Mouse (Mus musculus) midbrain, embryonic 14.5 days (tissue): ENCODE results near the gene Sptbn2. TPM values are rescaled to one million over a fixed set of nuclear protein-coding genes. Genes with fewer than 3 reads are reported as not detected.

Experiments used
- ATAC-seq: fragments of 200-750 bp; cut with Nextera tagmentation; 2 replicates; pipeline ENCODE4 v1.8.0; 2017; ENCODE audit warnings: moderate number of reproducible peaks, moderate library complexity; ENCODE audit not compliant: low FRiP score, low TSS enrichment
- DNase-seq: peaks from one replicate; pipeline ENCODE4 v3.0.0-alpha.2; 2015
- H3K27ac ChIP-seq: fragments of 300-500 bp; sonication (generic); replicated peaks from 2 replicates; pipeline ENCODE4 v1.5.1; 2014; ENCODE audit warnings: mild to moderate bottlenecking, low read depth, low read length, moderate library complexity
- H3K27me3 ChIP-seq: fragments of 300-500 bp; sonication (generic); 2 replicates; pipeline ENCODE4 v1.6.1; 2014; ENCODE audit warnings: low read length, control low read depth, mixed read lengths; ENCODE audit not compliant: control insufficient read depth, insufficient read depth
- H3K36me3 ChIP-seq: fragments of 300-500 bp; sonication (generic); 2 replicates; pipeline ENCODE4 v1.6.1; 2014; ENCODE audit warnings: low read length, control low read depth; ENCODE audit not compliant: control insufficient read depth, insufficient read depth
- H3K4me1 ChIP-seq: fragments of 300-500 bp; sonication (generic); 2 replicates; pipeline ENCODE4 v1.6.1; 2014; ENCODE audit warnings: mild to moderate bottlenecking, antibody characterized with exemption, low read length, control low read depth; ENCODE audit not compliant: control insufficient read depth, insufficient read depth
- H3K4me2 ChIP-seq: fragments of 300-500 bp; sonication (generic); 2 replicates; pipeline ENCODE4 v1.6.1; 2014; ENCODE audit warnings: mild to moderate bottlenecking, low read length, moderate library complexity
- H3K4me3 ChIP-seq: fragments of 300-500 bp; sonication (generic); replicated peaks from 2 replicates; pipeline ENCODE4 v1.5.1; 2014; ENCODE audit warnings: low read depth, low read length
- H3K9ac ChIP-seq: fragments of 300-500 bp; sonication (generic); replicated peaks from 2 replicates; pipeline ENCODE4 v1.6.1; 2014; ENCODE audit warnings: mild to moderate bottlenecking, low read length, moderate library complexity
- H3K9me3 ChIP-seq: fragments of 300-500 bp; sonication (generic); 2 replicates; pipeline ENCODE4 v1.6.1; 2016; ENCODE audit warnings: low read length, control low read depth, mixed read lengths; ENCODE audit not compliant: control insufficient read depth
- WGBS: fragments of 180-500 bp; shearing (Covaris S2); extraction: QIAGEN DNeasy Blood & Tissue Kit; methylation state at CpG from one replicate; pipeline ENCODE4 v1.1.7; 2014; 5-methylcytosine and 5-hydroxymethylcytosine counted together
- polyA plus RNA-seq: library from polyadenylated mRNA; unstranded; fragments of >200 nt; fragmentation: Nextera tagmentation; extraction: Ambion mirVana; gene quantifications from 2 replicates; pipeline ENCODE4 v1.2.1, GENCODE M21; 2014

Gene Sptbn2
- polyA plus RNA-seq, 1 experiment from 2014 or later: 43.0 TPM

DNA sequence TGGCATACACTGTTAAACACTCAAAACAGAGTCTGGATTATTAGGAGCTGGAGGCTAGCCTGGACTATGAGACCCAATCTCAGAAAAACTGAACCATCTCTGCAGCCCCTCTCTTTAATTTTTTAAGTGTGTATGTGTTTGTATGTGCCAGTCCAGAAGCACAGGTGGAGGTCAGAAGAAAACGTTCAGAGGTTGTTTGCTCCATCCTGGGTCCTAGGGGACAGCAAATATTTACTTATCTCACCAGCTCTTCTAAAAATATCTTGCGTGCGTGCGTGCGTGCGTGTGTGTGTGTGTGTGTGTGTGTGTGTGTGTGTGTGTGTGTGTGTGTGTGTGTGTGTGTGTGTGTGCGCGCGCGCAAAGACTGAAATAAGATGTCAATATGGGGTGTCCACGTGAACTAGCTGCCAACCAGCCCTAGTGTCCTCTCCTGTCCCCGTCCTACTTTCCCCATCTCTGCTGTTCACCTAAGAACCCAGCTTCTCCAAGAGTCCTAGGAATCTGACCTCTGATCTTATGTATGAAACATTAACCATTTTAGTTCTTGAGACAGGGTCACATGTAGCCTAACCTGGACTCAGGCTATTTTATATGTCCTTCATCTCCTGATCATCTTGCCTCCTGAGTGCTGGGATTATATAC lies 56.7 kb downstream of the Sptbn2 start:
- WGBS: 93% methylated on average over 11 of the region's 12 CpGs
- Histone ChIP-seq H3K4me1 (peaks cover 14% of the 10 kb centered on the region), H3K9ac (no peak overlapping the region), H3K9me3 (no peaks in the 10 kb centered on the region), H3K36me3 (peaks cover 95% of the 10 kb centered on the region), H3K27me3 (no peaks in the 10 kb centered on the region), H3K4me3 (no peak overlapping the region), H3K4me2 (no peak overlapping the region), H3K27ac (no peak overlapping the region)
- DNase-seq: no peak
- ATAC-seq: no peak

DNA sequence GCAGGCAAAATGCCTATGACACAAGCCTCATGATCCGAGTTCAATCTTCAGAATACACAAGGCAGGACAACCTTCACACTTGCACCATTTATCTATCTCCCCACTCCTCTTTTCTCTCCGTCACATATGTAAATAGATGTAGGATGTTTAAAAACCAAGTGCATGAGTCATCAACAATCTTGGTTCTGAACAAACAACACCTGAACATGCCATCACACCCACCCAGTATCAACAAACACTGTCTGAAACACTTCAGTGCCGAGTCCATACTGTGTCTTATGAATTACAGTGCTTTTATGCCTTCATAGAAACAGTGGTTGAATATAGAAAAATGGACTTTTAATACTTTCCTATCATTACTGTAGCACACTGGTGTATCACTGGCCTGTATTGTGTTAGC lies 61.8 kb downstream of the Sptbn2 start:
- H3K4me1 ChIP-seq: no peaks in the 10 kb centered on the region
- 87% methylated on average over 3 of the region's 3 CpGs for WGBS
- no peak for ATAC-seq

DNA sequence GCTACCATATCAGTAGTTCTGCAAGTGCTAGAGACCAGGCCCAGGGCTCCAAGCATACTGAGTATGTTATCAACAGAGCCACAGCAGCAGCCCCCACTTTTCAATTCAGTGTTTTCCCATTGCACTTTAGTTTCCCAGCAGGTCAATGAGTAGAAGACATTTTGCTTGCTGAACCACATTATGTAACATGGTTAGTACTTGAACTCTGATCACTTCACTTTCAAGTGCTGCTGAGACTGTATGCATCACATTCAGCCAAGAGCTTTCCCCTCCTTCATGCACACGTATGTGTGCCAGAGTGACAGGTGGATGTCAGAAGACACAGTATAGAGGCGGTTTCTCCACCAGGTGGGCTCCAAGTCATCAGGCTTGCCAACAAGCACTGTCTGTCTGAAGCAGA lies 71.9 kb downstream of the Sptbn2 start:
- no peak overlapping the region for H3K27ac ChIP-seq
- H3K27me3 ChIP-seq: no peaks in the 10 kb centered on the region
- no peak overlapping the region for H3K9ac ChIP-seq
- peaks cover 78% of the 10 kb centered on the region for H3K36me3 ChIP-seq
- no peaks in the 10 kb centered on the region for H3K9me3 ChIP-seq
- 94% methylated on average over 2 of the region's 2 CpGs for WGBS
- H3K4me1 ChIP-seq: peaks cover 8% of the 10 kb centered on the region
- no peak overlapping the region for H3K4me2 ChIP-seq
- H3K4me3 ChIP-seq: no peak overlapping the region
- ATAC-seq (no peak), DNase-seq (no peak)

More for the DNA sequence above, 61.8 kb downstream of the Sptbn2 start:
- H3K4me3 ChIP-seq: no peak overlapping the region
- H3K36me3 ChIP-seq: peaks cover 77% of the 10 kb centered on the region
- no peaks in the 10 kb centered on the region for H3K9me3 ChIP-seq
- no peak overlapping the region for H3K9ac ChIP-seq
- H3K27ac ChIP-seq: no peak overlapping the region
- H3K27me3 ChIP-seq: no peaks in the 10 kb centered on the region
- no peak overlapping the region for H3K4me2 ChIP-seq
- DNase-seq: no peak

DNA sequence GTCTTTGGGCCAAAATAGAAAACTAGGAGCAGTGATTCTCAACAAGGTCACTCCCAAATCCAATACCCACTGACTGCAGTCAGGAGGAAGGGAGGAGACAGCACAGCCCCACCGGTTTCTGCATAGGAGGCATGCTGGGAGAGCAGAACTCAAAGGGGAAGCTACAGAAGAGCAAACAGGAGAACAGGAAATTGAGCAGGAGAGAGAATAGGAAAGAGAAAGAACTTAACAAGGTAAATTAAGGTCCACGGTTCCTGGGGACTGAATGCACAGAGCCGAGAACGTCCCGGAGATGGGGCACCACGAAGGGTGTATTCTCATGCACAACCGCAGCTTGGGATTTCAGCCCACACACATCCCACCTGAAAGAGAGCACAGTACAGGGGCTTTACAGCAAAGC lies 74.2 kb downstream of the Sptbn2 start:
- Histone ChIP-seq H3K4me3 (no peak overlapping the region), H3K27ac (no peak overlapping the region), H3K9me3 (no peaks in the 10 kb centered on the region), H3K36me3 (peaks cover 84% of the 10 kb centered on the region), H3K4me1 (peaks cover 23% of the 10 kb centered on the region), H3K4me2 (no peak overlapping the region), H3K27me3 (no peaks in the 10 kb centered on the region), H3K9ac (no peak overlapping the region)
- ATAC-seq (no peak), DNase-seq (no peak)
- WGBS: 90% methylated on average over 7 of the region's 7 CpGs

DNA sequence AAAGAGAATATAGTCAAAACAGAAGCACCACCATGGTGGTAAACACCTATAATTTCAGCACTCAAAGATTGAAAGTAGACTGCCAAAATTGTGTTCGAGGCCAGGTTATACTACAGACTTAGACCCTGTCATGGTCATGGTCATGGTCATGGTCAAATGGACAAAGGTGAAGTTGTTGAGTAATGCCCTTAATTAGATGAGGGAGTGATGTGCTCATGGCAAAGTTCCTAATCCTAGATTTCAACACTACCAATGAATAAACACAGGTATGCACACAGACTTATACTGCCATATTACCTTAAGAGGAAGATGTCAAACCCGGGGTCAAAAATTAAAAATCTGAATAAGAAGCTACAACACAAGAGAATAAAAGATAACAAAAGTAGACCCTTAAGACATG lies 75.3 kb downstream of the Sptbn2 start:
- H3K4me1 ChIP-seq: peaks cover 34% of the 10 kb centered on the region

DNA sequence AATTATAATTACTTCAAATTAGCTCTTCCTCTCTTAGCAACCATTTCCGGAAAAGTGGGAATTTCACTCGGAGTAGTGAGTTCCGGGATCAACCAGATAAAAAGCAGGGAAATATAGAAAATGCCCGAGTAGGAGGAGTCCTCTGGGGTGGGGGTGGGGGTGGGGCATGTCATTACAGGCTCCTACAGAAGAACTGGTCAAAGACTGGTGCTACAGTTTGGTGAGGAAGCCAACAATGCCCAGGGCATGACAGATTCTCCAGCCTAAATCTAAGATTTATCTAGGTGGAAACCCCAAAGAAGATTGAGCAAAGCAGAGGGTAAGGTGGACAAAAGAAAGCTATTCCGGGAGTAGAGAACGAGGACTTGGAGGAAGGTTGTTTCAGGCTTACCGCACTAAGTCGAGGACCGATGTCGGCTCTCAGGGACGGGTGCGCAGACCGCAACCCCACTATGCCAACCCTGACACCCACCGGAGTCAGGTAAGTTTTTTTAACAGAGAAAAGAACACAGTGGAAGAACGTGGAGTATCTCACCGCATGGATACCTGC lies 82.4 kb downstream of the Sptbn2 start:
- DNase-seq: peak; percentile 44

More for the DNA sequence above, 75.3 kb downstream of the Sptbn2 start:
- Histone ChIP-seq H3K9me3 (no peaks in the 10 kb centered on the region), H3K27me3 (no peaks in the 10 kb centered on the region), H3K27ac (no peak overlapping the region), H3K9ac (no peak overlapping the region), H3K4me3 (no peak overlapping the region), H3K36me3 (peaks cover 88% of the 10 kb centered on the region), H3K4me2 (no peak overlapping the region)
- 95% methylated on average over 2 of the region's 2 CpGs for WGBS
- no peak for DNase-seq
- ATAC-seq: no peak

DNA sequence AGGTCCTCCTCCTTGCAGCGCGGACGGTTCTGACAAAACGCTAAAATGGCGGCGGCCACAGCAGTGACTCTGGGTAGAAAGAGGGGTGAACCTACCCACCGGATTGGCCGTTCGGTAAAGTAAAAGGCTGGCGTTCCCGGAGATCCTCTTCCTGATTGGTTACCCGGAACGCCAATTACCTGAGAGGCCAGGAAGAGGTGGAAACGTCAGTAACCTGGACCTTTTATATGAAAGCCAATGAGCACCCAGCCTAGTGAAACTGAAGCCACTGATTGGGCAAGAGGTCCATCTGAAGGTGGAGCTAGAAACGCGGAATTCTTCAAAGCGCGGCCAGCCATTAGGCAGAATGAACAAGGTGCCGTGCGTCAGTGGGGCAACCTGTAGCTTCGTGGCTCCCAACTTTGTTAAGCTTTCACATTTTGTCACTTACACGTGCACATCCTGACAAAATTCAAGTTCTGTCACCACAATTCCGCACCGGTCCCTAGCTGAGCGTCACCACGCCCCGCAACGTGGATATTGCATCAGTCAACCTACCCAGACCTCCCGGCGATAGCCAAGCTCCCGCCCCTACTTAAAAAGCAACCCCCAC lies 83.0 kb downstream of the Sptbn2 start, which contains the start of gene Rbm4:
TSS of gene Rbm4 (minus strand) at position 71 of the 592 bp plus-strand sequence.
- H3K27ac ChIP-seq: peak within 1 kb of the TSS; percentile 87
- DNase-seq (peak; percentile 98), ATAC-seq (peak; percentile 98)
- H3K4me3 ChIP-seq: peak within 1 kb of the TSS; percentile 83
- H3K9me3 ChIP-seq: no peaks in the 10 kb centered on the region
- H3K27me3 ChIP-seq: no peaks in the 10 kb centered on the region
- H3K4me2 ChIP-seq: peak within 1 kb of the TSS; percentile 90
- under 1% methylated on average over 31 of the region's 31 CpGs for WGBS
- H3K36me3 ChIP-seq: peaks cover 36% of the 10 kb centered on the region
- H3K4me1 ChIP-seq: peaks cover 39% of the 10 kb centered on the region
- peak within 1 kb of the TSS; percentile 74 for H3K9ac ChIP-seq

More for the DNA sequence above, 82.4 kb downstream of the Sptbn2 start:
- peak overlapping the region; percentile 87 for H3K27ac ChIP-seq
- no peaks in the 10 kb centered on the region for H3K9me3 ChIP-seq
- H3K4me2 ChIP-seq: peak overlapping the region; percentile 90
- H3K27me3 ChIP-seq: no peaks in the 10 kb centered on the region
- H3K9ac ChIP-seq: peak overlapping the region; percentile 74
- peaks cover 42% of the 10 kb centered on the region for H3K4me1 ChIP-seq
- peak; percentile 32; the same call in 1 of the 2 replicates for ATAC-seq
- WGBS: 2% methylated on average over 16 of the region's 16 CpGs
- H3K36me3 ChIP-seq: peaks cover 35% of the 10 kb centered on the region
- H3K4me3 ChIP-seq: peak overlapping the region; percentile 83

DNA sequence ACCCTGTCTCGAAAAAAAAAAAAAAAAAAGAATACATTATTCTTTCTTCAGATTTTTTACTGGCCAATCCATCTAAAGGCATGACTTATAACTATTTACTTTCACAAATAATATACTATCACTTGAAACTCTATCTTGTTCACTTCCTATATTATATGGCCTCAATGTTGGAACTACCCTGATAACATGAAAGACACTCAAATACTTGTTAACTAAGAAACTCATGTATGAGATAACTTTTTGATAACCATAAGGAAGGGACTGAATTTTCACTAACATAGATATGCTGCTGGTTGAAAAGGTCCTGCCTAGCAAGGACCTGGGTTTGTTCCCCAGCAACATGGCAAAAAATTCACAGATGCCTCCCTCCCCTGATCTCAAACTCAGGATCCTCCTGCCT lies 85.0 kb downstream of the Sptbn2 start:
- H3K4me1 ChIP-seq: peaks cover 20% of the 10 kb centered on the region
- H3K9me3 ChIP-seq: no peaks in the 10 kb centered on the region
- ATAC-seq: no peak
- H3K36me3 ChIP-seq: peaks cover 43% of the 10 kb centered on the region
- no peak overlapping the region for H3K4me2 ChIP-seq
- no peak overlapping the region for H3K4me3 ChIP-seq
- H3K27ac ChIP-seq: no peak overlapping the region
- no peak overlapping the region for H3K9ac ChIP-seq
- 79% methylated on average over 1 of the region's 1 CpGs for WGBS
- DNase-seq: no peak
- no peaks in the 10 kb centered on the region for H3K27me3 ChIP-seq
